ENCODE assay signal across 8 mouse cellular contexts in the genomic region with DNA sequence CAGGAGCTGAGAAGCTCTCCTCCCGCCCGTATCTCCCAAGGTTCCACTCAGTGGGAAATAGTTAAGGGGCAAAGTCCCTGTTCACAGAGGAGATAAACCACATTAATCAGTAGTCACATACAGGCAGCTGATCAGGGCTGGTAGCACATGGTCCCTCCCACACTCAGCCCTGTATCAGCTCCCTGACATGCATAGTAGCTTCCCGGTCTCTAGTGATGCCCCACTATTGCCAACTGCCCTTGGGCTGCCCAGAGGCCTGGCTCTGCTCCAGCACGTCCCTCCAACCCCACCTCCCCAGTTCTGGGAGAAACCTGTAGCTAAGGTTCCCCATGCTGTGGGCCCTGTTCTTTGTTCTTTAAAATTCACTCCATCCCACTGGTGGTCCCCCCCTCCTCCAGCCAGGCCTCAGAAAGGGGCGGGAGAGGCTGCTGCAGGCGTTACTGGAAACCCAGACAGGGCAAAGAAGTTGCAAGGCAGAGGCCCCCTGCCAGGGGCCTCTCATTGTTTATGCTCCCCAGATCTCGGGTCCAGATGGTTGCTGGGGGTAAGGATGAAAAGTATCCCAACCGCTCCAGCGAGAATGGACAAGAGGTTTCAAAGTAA. TPM values are rescaled to one million over a fixed set of nuclear protein-coding genes. Genes with fewer than 3 reads are reported as not detected.
DNase-seq lines count a peak whose midpoint lies in the region; ATAC-seq lines count a peak whose summit lies in the region.

No protein-coding gene starts in this region.

- DNase-seq in ovary, postnatal 36 days (ENCODE audit: low spot score), result peak; percentile 36
- DNase-seq in ovary, adult 18-20 months (ENCODE audit: low spot score), result no peak
- peak; percentile 42 to 54 for DNase-seq in spleen, postnatal 36 days (ENCODE audit: low spot score in 2 of 2)
- no peak for DNase-seq in cerebellum, adult 9-11 months
- no peak for DNase-seq in ovary, postnatal 14 days (ENCODE audit: low spot score)

- peak overlapping the region; percentile 65 for H3K4me3 ChIP-seq in hindbrain, embryonic 12.5 days
- H3K4me3 ChIP-seq in liver, embryonic 15.5 days (replicated peaks), result peak overlapping the region; percentile 87

- peak overlapping the region; percentile 92 for H3K9ac ChIP-seq in hindbrain, embryonic 12.5 days
- H3K9ac ChIP-seq in liver, embryonic 15.5 days, result peak overlapping the region; percentile 93

- H3K36me3 ChIP-seq in hindbrain, embryonic 12.5 days, result peaks cover 12% of the 10 kb centered on the region
- H3K36me3 ChIP-seq in liver, embryonic 15.5 days (replicated peaks), result peaks cover 14% of the 10 kb centered on the region; the same call in 1 of the 2 replicates

- WGBS in hindbrain, embryonic 12.5 days, result 0% methylated on average over 9 of the region's 9 CpGs
- WGBS in liver, embryonic 15.5 days (ENCODE audit: insufficient replicate concordance), result 1% methylated on average over 9 of the region's 9 CpGs

- peak; percentile 19 for ATAC-seq in common myeloid progenitor, adult 5-6 weeks (replicated peaks; ENCODE audit: low read depth, poor library complexity, severe bottlenecking)
- peak; percentile 55 for ATAC-seq in hindbrain, embryonic 12.5 days (ENCODE audit: low FRiP score)
- ATAC-seq in liver, embryonic 15.5 days (ENCODE audit: insufficient read depth), result peak; percentile 78

- H3K9me3 ChIP-seq in hindbrain, embryonic 12.5 days (replicated peaks), result no peaks in the 10 kb centered on the region
- H3K9me3 ChIP-seq in liver, embryonic 15.5 days (replicated peaks), result no peaks in the 10 kb centered on the region

- peak overlapping the region; percentile 95 for H3K27ac ChIP-seq in hindbrain, embryonic 12.5 days
- H3K27ac ChIP-seq in liver, embryonic 15.5 days (replicated peaks), result peak overlapping the region; percentile 98

- peak overlapping the region; percentile 78 for H3K4me2 ChIP-seq in hindbrain, embryonic 12.5 days (replicated peaks)
- H3K4me2 ChIP-seq in liver, embryonic 15.5 days, result peak overlapping the region; percentile 93

- no peaks in the 10 kb centered on the region for H3K27me3 ChIP-seq in hindbrain, embryonic 12.5 days
- no peaks in the 10 kb centered on the region for H3K27me3 ChIP-seq in liver, embryonic 15.5 days

- H3K4me1 ChIP-seq in hindbrain, embryonic 12.5 days, result peaks cover 66% of the 10 kb centered on the region
- H3K4me1 ChIP-seq in liver, embryonic 15.5 days (replicated peaks), result peaks cover 62% of the 10 kb centered on the region

RNA-seq across cellular contexts. Expression of a gene that starts 1.8 kb away (rescaled TPM):
- total RNA-seq in common myeloid progenitor, adult 5-6 weeks (2017), result 10.9 and 12.4 TPM in 2 replicates
- 98.7 and 106 TPM in 2 replicates for polyA plus RNA-seq in hindbrain, embryonic 12.5 days (2016; fragmentation: Nextera tagmentation; extraction: Ambion mirVana)
- polyA plus RNA-seq in liver, embryonic 15.5 days (2015; fragmentation: Nextera tagmentation; extraction: Ambion mirVana), result 17.1 and 19.8 TPM in 2 replicates

RNA-seq across cellular contexts. Expression of a gene that starts 40.0 kb away (rescaled TPM):
- not detected in 2 replicates for total RNA-seq in common myeloid progenitor, adult 5-6 weeks (2017)
- 0.15 and 0.31 TPM in 2 replicates for polyA plus RNA-seq in hindbrain, embryonic 12.5 days (2016; fragmentation: Nextera tagmentation; extraction: Ambion mirVana)
- polyA plus RNA-seq in liver, embryonic 15.5 days (2015; fragmentation: Nextera tagmentation; extraction: Ambion mirVana), result not detected in 2 replicates

Comparison
In these comparisons a context has a peak if more than half of its experiments do, and no peak if none do; other contexts are left out.
1. DNase-seq: peak in ovary, postnatal 36 days (single experiment) and spleen, postnatal 36 days (2 of 2); none in ovary, adult 18-20 months (single experiment), cerebellum, adult 9-11 months (single experiment) and ovary, postnatal 14 days (single experiment).
2. ATAC-seq: peak in every context shown above with its lines; median percentile 78 in liver, embryonic 15.5 days; 55 in hindbrain, embryonic 12.5 days; 19 in common myeloid progenitor, adult 5-6 weeks.